Mouse (Mus musculus) left cerebral cortex, adult 8-10 months (tissue): ENCODE measurements at regions not wholly inside any gene's neighbourhood (a gene's known extent, or its start where the extent isn't known, plus 50 kb on each side); places are given as distances from the start of the nearest gene placed in this dataset.

ENCODE experiments used
- DNase-seq, 2 experiments: peaks; one replicate each; pipeline ENCODE4 v3.0.0; 2022; ENCODE audit warnings: low spot score in 2 of 2

- no peak for DNase-seq
Observed at GRCm38 (mm10) chr2:128368534-128369273, 222.3 kb upstream of the Spdye4c start.

- DNase-seq, result no peak
Observed at GRCm38 (mm10) chr2:128370821-128371220, 220.2 kb upstream of the Spdye4c start.

- no peak for DNase-seq
Observed at GRCm38 (mm10) chr2:128372204-128372603, 218.8 kb upstream of the Spdye4c start.

GRCm38 (mm10) chr2:128373363-128374252, 217.4 kb upstream of the Spdye4c start:
- DNase-seq, result no peak

- DNase-seq, result no peak
Observed at GRCm38 (mm10) chr2:128374253-128374566, 216.8 kb upstream of the Spdye4c start.

GRCm38 (mm10) chr2:128374926-128375325, 216.1 kb upstream of the Spdye4c start:
- no peak for DNase-seq

GRCm38 (mm10) chr2:128375827-128376226, 215.2 kb upstream of the Spdye4c start:
- DNase-seq, result no peak

GRCm38 (mm10) chr2:128377176-128377575, 213.8 kb upstream of the Spdye4c start:
- DNase-seq, result no peak

GRCm38 (mm10) chr2:128377680-128378079, 213.3 kb upstream of the Spdye4c start:
- DNase-seq, result no peak

- DNase-seq, result no peak
Observed at GRCm38 (mm10) chr2:128378456-128378855, 212.6 kb upstream of the Spdye4c start.

GRCm38 (mm10) chr2:128379151-128379550, 211.9 kb upstream of the Spdye4c start:
- no peak for DNase-seq

- no peak for DNase-seq
Observed at GRCm38 (mm10) chr2:128379554-128379953, 211.5 kb upstream of the Spdye4c start.

GRCm38 (mm10) chr2:128380581-128380980, 210.4 kb upstream of the Spdye4c start:
- no peak for DNase-seq

GRCm38 (mm10) chr2:128381684-128382205, 209.3 kb upstream of the Spdye4c start:
- no peak for DNase-seq

GRCm38 (mm10) chr2:128382473-128382872, 208.5 kb upstream of the Spdye4c start:
- DNase-seq, result no peak

GRCm38 (mm10) chr2:128384612-128385011, 206.4 kb upstream of the Spdye4c start:
- no peak for DNase-seq

GRCm38 (mm10) chr2:128386846-128387621, 204.0 kb upstream of the Spdye4c start:
- DNase-seq, result no peak

GRCm38 (mm10) chr2:128387851-128388471, 203.0 kb upstream of the Spdye4c start:
- no peak for DNase-seq

GRCm38 (mm10) chr2:128388883-128389470, 202.0 kb upstream of the Spdye4c start:
- no peak for DNase-seq

GRCm38 (mm10) chr2:128392344-128392743, 198.7 kb upstream of the Spdye4c start:
- DNase-seq, result no peak

- no peak for DNase-seq
Observed at GRCm38 (mm10) chr2:128393401-128393800, 197.6 kb upstream of the Spdye4c start.
